Mouse (Mus musculus) limb, embryonic 13.5 days (tissue): ENCODE measurements around the gene Riox2. TPM values are rescaled to one million over a fixed set of nuclear protein-coding genes. Genes with fewer than 3 reads are reported as not detected.

ENCODE experiments used
- ATAC-seq: fragments of 200-750 bp; cut with Nextera tagmentation; 2 replicates; pipeline ENCODE4 v1.8.0; 2017; ENCODE audit warnings: low read depth, moderate number of reproducible peaks, moderate TSS enrichment; ENCODE audit not compliant: low FRiP score
- H3K27ac ChIP-seq: fragments of 300-500 bp; sonication (generic); 2 replicates; pipeline ENCODE4 v1.5.1; 2015; ENCODE audit warnings: inconsistent platforms, mild to moderate bottlenecking, moderate library complexity
- H3K27me3 ChIP-seq: fragments of 300-500 bp; sonication (generic); 2 replicates; pipeline ENCODE4 v1.6.1; 2015; ENCODE audit warnings: mild to moderate bottlenecking, inconsistent platforms
- H3K36me3 ChIP-seq: fragments of 300-500 bp; sonication (generic); 2 replicates; pipeline ENCODE4 v1.6.1; 2015; ENCODE audit warnings: inconsistent platforms, mild to moderate bottlenecking, moderate library complexity
- H3K4me1 ChIP-seq: fragments of 300-500 bp; sonication (generic); 2 replicates; pipeline ENCODE4 v1.6.1; 2015; ENCODE audit warnings: inconsistent platforms
- H3K4me2 ChIP-seq: fragments of 300-500 bp; sonication (generic); replicated peaks from 2 replicates; pipeline ENCODE4 v1.6.1; 2015; ENCODE audit warnings: inconsistent platforms, mild to moderate bottlenecking, moderate library complexity
- H3K4me3 ChIP-seq: fragments of 300-500 bp; sonication (generic); 2 replicates; pipeline ENCODE4 v1.5.1; 2015; ENCODE audit warnings: moderate library complexity, mild to moderate bottlenecking, inconsistent platforms
- H3K9ac ChIP-seq: fragments of 300-500 bp; sonication (generic); 2 replicates; pipeline ENCODE4 v1.6.1; 2015; ENCODE audit warnings: mild to moderate bottlenecking, inconsistent platforms
- H3K9me3 ChIP-seq: fragments of 300-500 bp; sonication (generic); 2 replicates; pipeline ENCODE4 v1.6.1; 2016; ENCODE audit warnings: inconsistent platforms
- WGBS: fragments of 180-500 bp; shearing (Covaris S2); methylation state at CpG from one replicate; pipeline ENCODE4 v1.1.7; 2015; 5-methylcytosine and 5-hydroxymethylcytosine counted together
- polyA plus RNA-seq: library from polyadenylated mRNA; unstranded; fragments of >200 nt; fragmentation: Nextera tagmentation; extraction: Ambion mirVana; gene quantifications from 2 replicates; pipeline ENCODE4 v1.2.1, GENCODE M21; 2015

Gene Riox2
- polyA plus RNA-seq, 1 experiment from 2014 or later, result 31.3 TPM

- Histone ChIP-seq H3K4me2 (no peak overlapping the region), H3K27ac (no peak overlapping the region), H3K4me1 (peaks cover 14% of the 10 kb centered on the region), H3K9ac (no peak overlapping the region), H3K36me3 (peaks cover 12% of the 10 kb centered on the region), H3K9me3 (no peaks in the 10 kb centered on the region), H3K27me3 (no peaks in the 10 kb centered on the region), H3K4me3 (no peak overlapping the region)
- ATAC-seq, result no peak
- 35% methylated on average over 1 of the region's 1 CpGs for WGBS
These were observed 3.2 kb downstream of the Riox2 start for GRCm38 (mm10) chr16:59474788-59475187.

- Histone ChIP-seq H3K4me3 (no peak overlapping the region), H3K9me3 (no peaks in the 10 kb centered on the region), H3K9ac (no peak overlapping the region), H3K4me2 (no peak overlapping the region), H3K27ac (no peak overlapping the region), H3K36me3 (peaks cover 38% of the 10 kb centered on the region), H3K4me1 (peaks cover 9% of the 10 kb centered on the region), H3K27me3 (no peaks in the 10 kb centered on the region)
- ATAC-seq, result no peak
- WGBS, result 88% methylated on average over 3 of the region's 3 CpGs
These were observed 6.4 kb downstream of the Riox2 start for GRCm38 (mm10) chr16:59477955-59478354.

- Histone ChIP-seq H3K27ac (no peak overlapping the region), H3K9me3 (no peaks in the 10 kb centered on the region), H3K4me1 (peaks cover 17% of the 10 kb centered on the region), H3K4me3 (no peak overlapping the region), H3K4me2 (no peak overlapping the region), H3K36me3 (peaks cover 86% of the 10 kb centered on the region), H3K27me3 (no peaks in the 10 kb centered on the region), H3K9ac (no peak overlapping the region)
- ATAC-seq, result no peak
- 76% methylated on average over 7 of the region's 7 CpGs for WGBS
These were observed 15.7 kb downstream of the Riox2 start for GRCm38 (mm10) chr16:59487239-59487638.

- ATAC-seq, result peak; percentile 77; the same call in 1 of the 2 replicates
- Histone ChIP-seq H3K36me3 (peaks cover 85% of the 10 kb centered on the region), H3K4me2 (no peak overlapping the region), H3K27me3 (no peaks in the 10 kb centered on the region), H3K4me1 (peaks cover 17% of the 10 kb centered on the region), H3K27ac (no peak overlapping the region), H3K4me3 (no peak overlapping the region), H3K9ac (no peak overlapping the region), H3K9me3 (no peaks in the 10 kb centered on the region)
- 60% methylated on average over 9 of the region's 9 CpGs for WGBS
These were observed 16.5 kb downstream of the Riox2 start for GRCm38 (mm10) chr16:59487975-59488548.

GRCm38 (mm10) chr16:59493199-59493598, 21.6 kb downstream of the Riox2 start:
- no peak overlapping the region for H3K4me3 ChIP-seq
- no peak for ATAC-seq
- H3K9me3 ChIP-seq, result no peaks in the 10 kb centered on the region
- no peaks in the 10 kb centered on the region for H3K27me3 ChIP-seq
- no peak overlapping the region for H3K9ac ChIP-seq
- H3K36me3 ChIP-seq, result peaks cover 71% of the 10 kb centered on the region
- no peaks in the 10 kb centered on the region; the same call in 1 of the 2 replicates for H3K4me1 ChIP-seq
- no peak overlapping the region for H3K27ac ChIP-seq
- WGBS, result 91% methylated on average over 14 of the region's 14 CpGs
- H3K4me2 ChIP-seq, result no peak overlapping the region

GRCm38 (mm10) chr16:59497947-59498346, 26.4 kb downstream of the Riox2 start:
- H3K9ac ChIP-seq, result no peak overlapping the region
- ATAC-seq, result no peak
- no peaks in the 10 kb centered on the region for H3K9me3 ChIP-seq
- no peak overlapping the region for H3K4me2 ChIP-seq
- H3K27me3 ChIP-seq, result no peaks in the 10 kb centered on the region
- WGBS, result 66% methylated on average over 1 of the region's 1 CpGs
- H3K4me1 ChIP-seq, result no peaks in the 10 kb centered on the region
- H3K4me3 ChIP-seq, result no peak overlapping the region
- peaks cover 54% of the 10 kb centered on the region for H3K36me3 ChIP-seq
- no peak overlapping the region for H3K27ac ChIP-seq

- H3K4me1 ChIP-seq, result no peaks in the 10 kb centered on the region
- H3K27me3 ChIP-seq, result no peaks in the 10 kb centered on the region
- no peak overlapping the region for H3K9ac ChIP-seq
- H3K36me3 ChIP-seq, result peaks cover 50% of the 10 kb centered on the region
- no peaks in the 10 kb centered on the region for H3K9me3 ChIP-seq
- no peak for ATAC-seq
- WGBS, result 90% methylated on average over 3 of the region's 3 CpGs
- H3K4me2 ChIP-seq, result no peak overlapping the region
- no peak overlapping the region for H3K27ac ChIP-seq
- no peak overlapping the region for H3K4me3 ChIP-seq
These were observed 27.6 kb downstream of the Riox2 start for GRCm38 (mm10) chr16:59499180-59499579.

GRCm38 (mm10) chr16:59509830-59510229, 38.3 kb downstream of the Riox2 start:
- H3K4me2 ChIP-seq, result no peak overlapping the region
- WGBS, result 86% methylated on average over 5 of the region's 5 CpGs
- ATAC-seq, result no peak
- no peak overlapping the region for H3K27ac ChIP-seq
- H3K4me1 ChIP-seq, result no peaks in the 10 kb centered on the region
- H3K36me3 ChIP-seq, result peaks cover 26% of the 10 kb centered on the region
- H3K9ac ChIP-seq, result no peak overlapping the region
- H3K4me3 ChIP-seq, result no peak overlapping the region
- H3K27me3 ChIP-seq, result no peaks in the 10 kb centered on the region
- no peaks in the 10 kb centered on the region for H3K9me3 ChIP-seq

GRCm38 (mm10) chr16:59515169-59515568, 43.6 kb downstream of the Riox2 start:
- Histone ChIP-seq H3K9me3 (no peaks in the 10 kb centered on the region), H3K27me3 (no peaks in the 10 kb centered on the region), H3K4me2 (no peak overlapping the region), H3K36me3 (peaks cover 21% of the 10 kb centered on the region), H3K4me3 (no peak overlapping the region), H3K9ac (no peak overlapping the region), H3K4me1 (peaks cover 13% of the 10 kb centered on the region), H3K27ac (no peak overlapping the region)
- ATAC-seq, result no peak
- WGBS, result 90% methylated on average over 5 of the region's 5 CpGs

GRCm38 (mm10) chr16:59516965-59517364, 45.4 kb downstream of the Riox2 start:
- ATAC-seq, result peak; percentile 57; the same call in 1 of the 2 replicates
- no peak overlapping the region for H3K27ac ChIP-seq

GRCm38 (mm10) chr16:59517447-59518219, 46.1 kb downstream of the Riox2 start:
- peak; percentile 84 for ATAC-seq
- H3K27ac ChIP-seq, result no peak overlapping the region; the same call in 1 of the 2 replicates
- H3K27me3 ChIP-seq, result no peaks in the 10 kb centered on the region
- WGBS, result 19% methylated on average over 15 of the region's 15 CpGs
- peaks cover 15% of the 10 kb centered on the region; the same call in 1 of the 2 replicates for H3K36me3 ChIP-seq
- peaks cover 13% of the 10 kb centered on the region for H3K4me1 ChIP-seq
- H3K9me3 ChIP-seq, result no peaks in the 10 kb centered on the region
- no peak overlapping the region for H3K4me3 ChIP-seq
- no peak overlapping the region for H3K9ac ChIP-seq
- H3K4me2 ChIP-seq, result peak overlapping the region; percentile 32

More at GRCm38 (mm10) chr16:59516965-59517364, 45.4 kb downstream of the Riox2 start:
- Histone ChIP-seq H3K9ac (no peak overlapping the region), H3K27me3 (no peaks in the 10 kb centered on the region), H3K4me3 (no peak overlapping the region), H3K4me1 (peaks cover 13% of the 10 kb centered on the region), H3K36me3 (peaks cover 13% of the 10 kb centered on the region; the same call in 1 of the 2 replicates), H3K4me2 (no peak overlapping the region), H3K9me3 (no peaks in the 10 kb centered on the region)
- 65% methylated on average over 10 of the region's 10 CpGs for WGBS

- WGBS, result 89% methylated on average over 16 of the region's 16 CpGs
- Histone ChIP-seq H3K27me3 (no peaks in the 10 kb centered on the region), H3K9me3 (no peaks in the 10 kb centered on the region), H3K36me3 (peaks cover 9% of the 10 kb centered on the region; the same call in 1 of the 2 replicates), H3K9ac (no peak overlapping the region), H3K4me3 (no peak overlapping the region), H3K4me1 (peaks cover 12% of the 10 kb centered on the region), H3K4me2 (no peak overlapping the region), H3K27ac (no peak overlapping the region)
- ATAC-seq, result no peak
These were observed 50.3 kb downstream of the Riox2 start for GRCm38 (mm10) chr16:59521752-59522423.
